Mouse (Mus musculus) kidney, adult 2 months (tissue): Measurements from ENCODE around the gene Rnf169.

Experiments
- CTCF ChIP-seq: fragments of 200-500 bp; conservative IDR thresholded peaks from 2 replicates; pipeline ENCODE4 v1.5.1; 2011; ENCODE audit warnings: low read depth, mild to moderate bottlenecking, control low read depth, low read length, moderate library complexity, mixed read lengths; ENCODE audit not compliant: insufficient read depth, insufficient read length
- POLR2A ChIP-seq: fragments of 200-500 bp; IDR thresholded peaks from one replicate; pipeline ENCODE4 v1.6.1; 2011; ENCODE audit warnings: low read depth, low read length, control low read depth

- TF ChIP-seq CTCF (no peak), POLR2A (no peak)
These were observed 36.8 kb upstream of the Rnf169 start for GRCm38 (mm10) chr7:100017056-100017455.
